Comparison of ENCODE assay signal across 21 mouse cellular contexts in the genomic region with DNA sequence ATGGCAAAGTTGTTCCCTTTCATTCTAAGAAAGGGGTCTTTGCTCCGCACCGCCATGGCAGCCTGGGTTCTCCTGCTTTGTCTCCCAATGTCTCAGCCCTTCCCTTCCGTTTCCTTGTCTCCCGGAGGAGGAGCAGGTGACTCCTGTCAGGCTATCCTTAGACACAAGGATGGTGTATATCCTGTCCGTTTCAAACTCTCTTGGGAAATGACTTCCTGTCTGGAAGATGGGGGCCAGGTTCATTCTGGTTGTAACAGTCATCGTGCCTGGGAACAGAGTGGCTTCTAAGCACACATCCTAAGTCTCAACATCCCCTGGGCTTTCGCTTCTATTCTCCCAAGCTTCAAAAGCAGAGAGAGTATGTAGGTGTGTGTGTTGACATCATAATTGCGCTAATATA.
"Had no signal": no experiment of that assay in that cellular context is flagged by ENCODE, and none has a peak within 500 bp of the region (broad histone marks: within the 10 kb centered on the region; RNA-seq: fewer than 3 reads in every experiment).

No protein-coding gene starts in this region.

- H3K4me1 ChIP-seq: hindbrain, embryonic 13.5 days; hindbrain, embryonic 15.5 days; limb, embryonic 12.5 days; liver, embryonic 13.5 days; liver, embryonic 15.5 days had no signal

- ATAC-seq: forebrain, postnatal 0 days; hindbrain, postnatal 0 days; intestine, embryonic 16.5 days; liver, postnatal 0 days had no signal

- H3K4me3 ChIP-seq: hindbrain, embryonic 13.5 days; hindbrain, embryonic 15.5 days; layer of hippocampus, adult 2 months; left cerebral cortex, adult 2 months; limb, embryonic 10.5 days; limb, embryonic 12.5 days; liver, embryonic 13.5 days; liver, embryonic 15.5 days had no signal

- H3K27me3 ChIP-seq: hindbrain, embryonic 13.5 days; hindbrain, embryonic 15.5 days; liver, embryonic 13.5 days; liver, embryonic 15.5 days had no signal

- H3K4me2 ChIP-seq: hindbrain, embryonic 13.5 days; hindbrain, embryonic 15.5 days; limb, embryonic 12.5 days; liver, embryonic 11.5 days; liver, embryonic 13.5 days; liver, embryonic 15.5 days had no signal

- H3K27ac ChIP-seq: hindbrain, embryonic 13.5 days; hindbrain, embryonic 15.5 days; hindbrain, postnatal 0 days; layer of hippocampus, adult 2 months; left cerebral cortex, adult 2 months; limb, embryonic 10.5 days; limb, embryonic 12.5 days; liver, embryonic 13.5 days; liver, embryonic 15.5 days had no signal

- H3K9ac ChIP-seq: forebrain, postnatal 0 days; hindbrain, embryonic 13.5 days; hindbrain, embryonic 15.5 days; limb, embryonic 12.5 days; liver, embryonic 13.5 days; liver, embryonic 15.5 days; liver, postnatal 0 days had no signal

- H3K36me3 ChIP-seq: hindbrain, embryonic 13.5 days; hindbrain, embryonic 15.5 days; limb, embryonic 10.5 days; limb, embryonic 12.5 days; liver, embryonic 13.5 days; liver, embryonic 15.5 days had no signal

- H3K9me3 ChIP-seq: hindbrain, embryonic 13.5 days; hindbrain, embryonic 15.5 days; limb, embryonic 10.5 days; limb, embryonic 12.5 days; liver, embryonic 15.5 days had no signal

- DNase-seq: forebrain, postnatal 0 days; gastrocnemius, postnatal 14 days; gastrocnemius, postnatal 36 days; kidney, adult 11 months; kidney, adult 8-10 months; kidney, postnatal 10 days; kidney, postnatal 25 days; kidney, postnatal 4 days; liver; liver, embryonic 13.5 days; liver, postnatal 0 days had no signal
